Mouse (Mus musculus) cerebellum, postnatal 10 days (tissue): ENCODE results near the gene Spata45.

Experiments
- DNase-seq, 2 experiments: peaks; one replicate each; pipeline ENCODE4 v3.0.0; 2021; ENCODE audit warnings: mixed read lengths in 2 of 2

Spata45 gene

GRCm38 (mm10) chr1:191042106-191042505 is 5.7 kb downstream of the Spata45 start:
- no peak for DNase-seq

- DNase-seq: no peak
These were observed 6.2 kb downstream of the Spata45 start for GRCm38 (mm10) chr1:191042688-191043087.

DNA sequence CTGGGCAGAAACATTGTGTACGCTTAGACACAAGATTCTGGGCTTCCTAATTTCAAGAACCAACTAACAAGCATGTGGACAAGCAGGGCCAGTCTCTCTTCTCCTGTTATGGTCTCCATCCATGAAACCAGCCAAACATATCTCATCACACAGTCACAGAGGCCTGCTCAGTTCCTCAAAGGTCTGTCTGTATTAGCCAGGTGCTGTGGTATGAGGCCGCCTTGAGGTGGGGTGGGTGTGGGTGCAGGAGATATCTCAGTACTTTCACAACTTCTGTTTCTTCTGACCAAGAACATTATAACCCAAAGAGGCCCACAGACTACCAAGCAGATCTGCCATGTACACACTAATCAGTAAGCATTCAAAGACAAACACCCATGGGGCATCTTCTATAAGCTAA is 8.8 kb downstream of the Spata45 start:
- no peak for DNase-seq

DNA sequence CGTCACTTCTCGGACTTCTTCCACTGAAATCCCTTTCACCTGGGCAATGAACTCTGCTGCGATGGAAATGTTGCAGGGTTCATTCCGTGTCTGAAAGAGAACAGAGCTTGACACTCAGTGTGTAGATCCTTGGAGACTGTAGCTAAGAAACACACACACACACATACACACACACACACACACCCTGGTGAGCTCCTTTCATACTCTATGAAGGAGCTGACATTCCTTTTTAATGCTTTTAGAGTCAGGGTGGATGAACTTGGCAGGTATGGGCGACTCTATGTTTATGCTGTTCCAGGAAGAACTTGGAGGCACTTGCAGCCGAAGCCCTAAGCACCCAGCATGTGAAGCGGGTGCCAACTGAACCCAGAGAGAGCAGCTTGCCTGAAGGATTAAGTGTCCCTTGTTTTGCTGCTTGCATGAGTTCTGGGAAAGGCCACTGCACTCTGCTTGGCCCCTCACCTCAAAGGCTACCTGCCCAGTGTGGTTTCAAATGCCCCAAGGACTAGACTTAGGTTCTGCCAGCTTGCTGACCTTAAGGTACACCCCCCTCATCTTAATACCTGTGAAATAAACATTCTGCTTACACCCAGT is 9.9 kb downstream of the Spata45 start:
- peak in 1 of 2 experiments; percentile 16 for DNase-seq

DNA sequence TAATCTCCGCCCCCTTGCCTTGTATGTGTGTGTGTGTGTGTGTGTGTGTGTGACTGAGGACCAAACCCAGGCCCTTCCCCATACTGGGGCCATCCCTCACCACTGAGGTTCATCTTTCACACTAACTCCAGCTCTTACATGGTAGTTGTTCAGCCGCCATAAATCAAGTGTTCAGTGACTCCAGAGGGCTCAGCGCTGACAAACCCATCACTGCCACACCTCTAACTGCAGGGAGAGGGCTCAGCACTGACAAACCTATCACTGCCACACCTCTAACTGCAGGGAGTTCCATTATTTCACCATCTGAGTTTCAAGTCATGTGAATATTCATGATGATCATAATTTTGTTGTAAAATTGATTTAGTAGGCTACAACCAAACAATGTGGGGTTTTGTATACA is 17.1 kb downstream of the Spata45 start:
- DNase-seq: no peak

DNA sequence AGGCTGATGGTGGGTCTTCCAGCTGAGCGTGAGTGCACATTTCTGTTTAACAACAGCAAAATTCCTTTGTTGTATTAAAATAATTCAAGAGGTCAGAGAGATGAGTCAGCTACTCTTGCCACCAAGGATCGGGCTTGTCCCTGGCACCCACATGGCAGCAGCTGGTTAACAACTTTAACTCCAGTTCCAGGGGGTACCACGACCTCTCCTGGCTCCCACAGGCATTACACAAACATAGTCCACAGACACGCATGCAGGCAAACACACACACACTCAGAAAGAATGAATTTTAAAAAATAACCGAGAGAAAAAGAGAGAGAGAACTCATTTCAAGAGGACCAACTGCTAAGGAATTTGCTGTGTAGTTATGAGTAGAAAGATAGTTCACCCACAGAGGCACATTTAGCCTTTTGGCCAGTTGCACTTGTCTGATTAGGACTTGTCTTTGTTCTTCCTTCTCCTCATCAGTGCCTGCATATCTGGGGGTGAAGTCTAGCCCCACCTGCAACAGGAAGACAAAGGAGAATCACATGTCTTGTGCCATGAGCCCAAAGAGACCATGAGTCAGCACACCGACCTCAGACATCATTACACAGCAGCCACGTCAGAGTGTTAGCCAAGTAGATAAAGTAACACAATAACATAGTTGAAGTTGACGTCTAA is 18.6 kb downstream of the Spata45 start:
- peak; percentile 23 to 30 for DNase-seq

GRCm38 (mm10) chr1:191055533-191055873 is 19.1 kb downstream of the Spata45 start:
- no peak for DNase-seq

DNA sequence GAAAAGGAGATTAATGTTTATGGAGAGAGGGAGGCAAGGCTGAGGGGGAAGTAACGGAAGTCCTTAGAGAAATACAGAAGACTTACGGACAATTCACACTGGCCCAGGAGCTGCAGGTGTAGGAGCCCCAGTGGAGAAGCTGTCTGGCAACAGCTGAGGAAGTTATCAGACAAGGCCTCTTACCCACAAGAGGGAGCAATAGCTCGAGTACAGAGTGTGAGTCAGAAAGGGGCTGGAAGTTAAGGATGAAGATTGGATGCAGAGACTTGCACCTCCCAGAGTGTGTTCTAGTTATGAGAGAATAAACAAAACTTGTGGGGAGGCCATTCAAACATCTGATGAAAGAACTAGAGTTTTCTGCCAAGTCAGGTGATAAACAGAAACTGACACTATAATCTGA is 21.0 kb downstream of the Spata45 start:
- DNase-seq: no peak

DNA sequence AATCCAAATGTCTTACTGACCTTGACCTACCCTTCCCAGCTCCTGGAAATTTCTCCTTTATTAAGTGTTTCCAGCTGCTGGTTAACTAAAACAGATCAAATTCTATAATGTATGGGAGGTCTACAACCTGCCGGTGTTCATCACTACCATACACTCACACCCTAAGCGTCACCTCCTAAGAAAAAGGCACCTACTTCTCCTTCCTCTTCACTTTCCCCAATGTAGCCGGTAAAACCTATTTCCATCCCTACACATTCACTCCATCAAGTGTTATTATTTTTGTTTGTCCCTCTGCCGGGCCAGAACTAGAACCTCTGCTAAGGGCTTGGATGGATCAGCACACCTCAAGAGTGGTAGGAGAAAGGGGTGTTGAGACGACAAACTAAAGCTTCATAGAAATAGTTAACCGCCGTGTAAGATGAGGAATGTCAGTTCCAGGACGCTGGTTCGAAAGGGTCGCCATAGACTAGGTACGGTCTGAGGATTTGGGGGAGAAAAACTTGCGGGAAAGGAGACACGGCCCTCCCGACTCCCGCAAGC is 25.9 kb downstream of the Spata45 start:
- no peak for DNase-seq

GRCm38 (mm10) chr1:191062781-191063485 is 26.5 kb downstream of the Spata45 start, which contains the start of the genes Tatdn3 and Nsl1:
TSS of gene Tatdn3 (minus strand) at chr1:191062932.
TSS of gene Nsl1 (plus strand) at chr1:191063012.
- DNase-seq: peak; percentile 95 to 96

GRCm38 (mm10) chr1:191063700-191064099 is 27.3 kb downstream of the Spata45 start:
- no peak for DNase-seq

DNA sequence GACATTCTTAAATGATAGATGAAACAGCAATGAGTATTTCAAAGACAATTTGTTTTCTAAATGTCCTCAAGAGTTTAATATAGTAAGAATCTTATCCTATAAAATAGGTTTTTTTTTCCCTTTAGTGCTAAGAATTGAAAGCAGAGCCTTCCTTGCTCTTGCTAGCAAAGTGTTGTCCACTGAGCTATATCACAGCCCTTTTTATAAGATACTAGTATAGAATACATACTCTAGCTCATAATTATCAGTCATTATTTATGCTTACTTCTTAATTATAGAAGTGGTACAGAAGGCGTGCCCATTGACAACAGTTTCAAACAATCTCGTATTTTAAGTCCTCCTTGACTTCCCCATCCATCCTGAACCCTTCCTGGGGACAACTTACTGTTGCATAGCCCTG is 28.1 kb downstream of the Spata45 start:
- DNase-seq: no peak

DNA sequence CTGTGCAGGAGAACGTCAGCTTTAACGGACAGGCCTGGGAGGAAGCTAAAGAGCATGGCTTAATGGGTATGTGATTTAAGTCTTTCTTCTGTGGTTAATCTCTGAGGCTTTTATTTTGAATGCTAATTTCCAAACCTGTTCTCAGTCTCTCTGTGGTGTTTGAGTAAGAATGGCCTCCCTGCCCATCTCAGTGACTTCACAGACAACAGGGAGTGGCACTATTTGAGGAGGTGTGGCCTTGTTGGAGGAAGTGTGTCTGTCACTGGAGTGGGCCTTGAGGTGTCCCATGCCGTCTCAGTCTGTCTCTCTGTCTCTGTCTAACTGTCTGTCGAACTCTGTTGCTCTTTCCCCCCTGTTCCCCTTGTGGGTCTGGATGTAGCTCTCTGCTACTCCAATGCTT is 28.7 kb downstream of the Spata45 start:
- DNase-seq: no peak

- peak; percentile 30 to 32 for DNase-seq
These were observed 31.9 kb downstream of the Spata45 start for GRCm38 (mm10) chr1:191068377-191068776.

DNA sequence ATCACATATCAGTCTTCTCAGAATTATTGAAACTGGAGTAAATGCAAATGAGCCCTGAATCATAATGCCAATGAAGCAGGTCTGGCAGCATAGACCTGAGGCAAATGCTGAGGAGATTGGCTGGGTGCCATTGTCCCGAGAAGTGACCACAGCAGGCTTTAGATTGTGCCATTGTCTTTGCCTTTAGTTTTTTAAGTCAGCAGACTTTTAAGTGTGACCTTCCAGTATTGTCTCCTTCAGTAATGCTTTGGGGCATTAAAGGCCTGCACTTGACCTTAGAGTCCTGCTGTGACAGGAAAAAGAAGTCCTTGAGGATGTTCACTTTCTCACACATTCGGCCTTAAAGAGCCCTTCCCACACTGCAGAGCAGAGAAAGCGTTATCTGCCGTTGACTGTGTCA is 33.8 kb downstream of the Spata45 start:
- DNase-seq: no peak

DNA sequence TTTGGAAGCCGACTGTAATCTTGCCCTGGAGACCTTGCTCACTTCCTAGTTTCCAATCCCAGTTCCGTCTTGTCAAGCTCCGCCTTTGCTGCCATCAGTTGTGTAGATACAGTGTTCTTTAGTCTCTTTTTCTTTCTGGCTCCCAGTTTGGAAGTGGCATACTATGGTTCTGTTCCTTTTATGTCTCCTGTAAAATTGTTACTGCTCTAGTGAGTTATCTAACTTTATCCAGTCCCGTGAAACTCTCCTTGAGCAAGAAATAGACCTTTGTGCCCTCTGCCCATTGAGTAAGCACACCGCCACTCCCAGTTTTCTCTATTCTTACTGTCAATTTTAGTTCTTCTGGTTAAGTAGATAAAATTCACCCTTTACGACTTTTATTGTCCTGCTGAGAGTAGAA is 35.2 kb downstream of the Spata45 start:
- no peak for DNase-seq

DNA sequence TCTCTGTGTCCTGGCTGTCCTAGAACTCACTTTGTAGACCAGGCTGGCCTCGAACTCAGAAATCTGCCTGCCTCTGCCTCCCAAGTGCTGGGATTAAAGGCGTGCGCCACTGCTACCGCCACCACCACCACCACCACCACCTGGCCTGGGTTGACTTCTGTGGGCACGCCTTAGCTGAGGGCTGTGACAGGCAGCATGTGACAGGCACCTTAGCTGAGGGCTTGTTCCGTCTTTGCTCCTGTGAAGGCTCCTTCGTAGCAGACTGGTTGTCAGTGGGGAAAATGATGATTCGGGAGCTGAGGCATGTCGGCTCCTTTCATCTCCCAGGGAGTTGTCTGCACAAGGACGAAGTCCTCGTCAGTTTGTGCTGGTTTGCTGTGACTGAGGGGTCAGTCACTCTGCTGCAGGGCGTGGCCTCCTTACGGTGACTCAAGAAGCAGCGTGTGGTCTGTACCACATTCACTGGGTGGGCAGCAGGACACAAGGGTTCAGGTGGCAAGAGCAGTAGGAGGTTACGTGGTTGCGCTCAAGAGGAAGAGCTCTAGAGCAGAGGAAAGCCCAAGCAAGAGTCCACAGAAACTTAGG is 36.0 kb downstream of the Spata45 start:
- no peak for DNase-seq

DNA sequence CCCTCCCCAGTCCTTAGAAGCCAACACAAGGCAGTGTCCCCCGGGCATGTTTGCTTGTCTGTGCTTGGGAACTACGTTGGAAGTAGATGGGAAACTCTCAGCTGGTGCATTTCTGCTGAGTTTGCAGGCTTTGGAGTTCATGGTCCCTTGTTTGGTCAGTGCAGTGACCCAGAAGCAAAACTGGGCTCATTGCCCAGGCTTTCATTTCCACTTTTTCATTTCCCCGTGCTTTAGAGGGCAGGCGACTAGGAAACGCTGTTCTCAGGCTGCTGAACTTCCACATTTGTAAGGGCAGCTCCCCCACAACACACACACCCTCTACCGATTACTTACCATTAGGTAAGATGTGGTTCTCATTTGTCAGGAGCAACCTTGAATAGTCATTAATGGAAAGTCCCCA is 36.6 kb downstream of the Spata45 start:
- no peak for DNase-seq

DNA sequence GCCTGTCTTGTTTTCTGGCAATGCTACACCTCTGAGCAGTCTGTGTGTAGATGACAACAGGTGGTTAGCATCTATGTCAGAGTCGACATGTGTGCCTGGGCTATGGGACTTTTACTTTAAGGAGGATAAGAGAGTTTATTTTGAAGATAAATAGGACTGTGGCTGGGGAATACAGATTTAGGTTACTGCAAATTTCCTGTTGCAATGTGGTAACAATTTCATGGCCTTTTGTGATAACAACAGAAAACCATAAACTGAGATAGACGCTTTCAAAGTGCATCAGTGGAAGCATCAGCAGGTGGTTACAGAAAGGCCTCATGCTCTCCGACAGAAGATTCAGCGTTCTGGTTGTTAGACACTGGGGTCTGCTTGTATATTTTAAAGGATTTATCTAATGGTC is 37.0 kb downstream of the Spata45 start:
- DNase-seq: no peak

- DNase-seq: peak; percentile 74 to 78
These were observed 38.9 kb downstream of the Spata45 start for GRCm38 (mm10) chr1:191075199-191075883.

GRCm38 (mm10) chr1:191083230-191083629 is 46.8 kb downstream of the Spata45 start:
- no peak for DNase-seq

DNA sequence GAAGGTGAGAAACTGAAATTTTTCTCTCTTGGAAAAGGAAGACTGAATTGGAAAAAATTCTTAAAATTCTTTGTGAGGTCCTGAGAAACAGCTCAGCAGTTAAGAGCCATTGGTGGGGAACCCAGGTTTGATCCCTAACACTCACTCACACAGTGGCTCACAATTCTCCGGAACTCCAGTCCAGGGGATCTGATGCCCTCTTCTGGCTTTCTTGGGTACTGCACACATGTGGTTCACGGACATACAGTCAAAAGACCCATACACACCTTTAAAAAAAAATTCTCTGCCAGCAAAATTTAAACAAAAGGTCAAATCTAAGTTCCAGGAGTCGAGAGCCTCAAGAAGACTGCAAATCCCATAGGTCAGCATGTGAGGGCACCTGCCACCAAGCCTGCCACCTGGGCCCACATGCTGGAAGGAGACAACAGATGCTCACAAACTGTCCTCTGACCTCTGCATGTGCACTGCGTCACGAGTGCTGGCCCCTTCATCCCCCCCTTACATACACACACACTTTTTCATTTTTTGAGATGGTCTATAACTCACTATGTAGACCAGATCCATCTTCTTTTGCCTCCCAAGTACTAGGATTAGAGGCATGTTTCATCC is 48.6 kb downstream of the Spata45 start:
- DNase-seq: peak; percentile 76 to 85
